In the genomic region with DNA sequence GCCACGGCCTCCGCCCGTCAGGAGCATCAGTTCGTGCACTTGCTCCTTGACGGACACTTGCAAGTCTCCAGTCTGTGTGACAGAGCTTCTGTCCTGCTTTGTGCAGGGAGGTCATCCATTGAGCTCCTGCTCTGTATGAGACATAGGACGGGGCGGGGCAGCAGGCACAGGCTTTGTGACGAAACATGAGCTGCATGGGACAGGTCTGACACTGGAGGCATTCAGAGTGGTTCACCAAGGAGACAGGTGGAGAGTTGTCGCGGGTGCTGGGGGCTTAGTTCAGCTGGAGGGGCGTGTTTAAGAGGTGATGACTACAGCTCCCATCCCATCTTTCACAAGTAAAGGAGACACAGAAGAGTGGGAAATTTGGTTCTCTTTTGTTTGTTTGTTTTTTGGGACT, we compare ENCODE assay signal across 31 mouse cellular contexts. TPM values are rescaled to one million over a fixed set of nuclear protein-coding genes. Genes with fewer than 3 reads are reported as not detected.
"Had no signal": no experiment of that assay in that cellular context is flagged by ENCODE, and none has a peak within 500 bp of the region (broad histone marks: within the 10 kb centered on the region; RNA-seq: fewer than 3 reads in every experiment).

No protein-coding gene starts in this region.

- ATAC-seq: forebrain, embryonic 13.5 days; forebrain, embryonic 14.5 days; forebrain, embryonic 15.5 days; forebrain, embryonic 16.5 days; forebrain, postnatal 0 days had no signal

- H3K4me3 ChIP-seq: embryonic facial prominence, embryonic 10.5 days; embryonic facial prominence, embryonic 12.5 days; embryonic facial prominence, embryonic 13.5 days; embryonic facial prominence, embryonic 15.5 days; erythroblast, embryonic 14.5 days; forebrain, embryonic 10.5 days; forebrain, embryonic 12.5 days; forebrain, embryonic 13.5 days; forebrain, embryonic 15.5 days; gastrocnemius, adult 2 months; heart, adult 2 months had no signal

- DNase-seq: cerebellum, adult 8-10 months; cerebellum, adult 9-10 months; cerebellum, adult 9-11 months; cerebellum, postnatal 10 days; cerebellum, postnatal 14 days; cerebellum, postnatal 25 days; cerebellum, postnatal 36 days; embryo, embryonic 11 days; forebrain, postnatal 0 days; gastrocnemius, adult 2 months; gastrocnemius, postnatal 10 days; gastrocnemius, postnatal 14 days; gastrocnemius, postnatal 25 days; gastrocnemius, postnatal 36 days; heart, adult 11 months; heart, adult 18-20 months; heart, adult 2 months had no signal

- H3K27me3 ChIP-seq: embryonic facial prominence, embryonic 12.5 days; embryonic facial prominence, embryonic 13.5 days; embryonic facial prominence, embryonic 15.5 days; forebrain, embryonic 12.5 days; forebrain, embryonic 13.5 days; forebrain, embryonic 15.5 days had no signal

- H3K9ac ChIP-seq: embryonic facial prominence, embryonic 12.5 days; embryonic facial prominence, embryonic 13.5 days; embryonic facial prominence, embryonic 15.5 days; forebrain, embryonic 12.5 days; forebrain, embryonic 13.5 days; forebrain, embryonic 15.5 days; forebrain, postnatal 0 days had no signal

- H3K27ac ChIP-seq: embryonic facial prominence, embryonic 10.5 days; embryonic facial prominence, embryonic 12.5 days; embryonic facial prominence, embryonic 13.5 days; embryonic facial prominence, embryonic 15.5 days; forebrain, embryonic 10.5 days; forebrain, embryonic 12.5 days; forebrain, embryonic 13.5 days; forebrain, embryonic 15.5 days; gastrocnemius, adult 2 months; heart, adult 2 months had no signal

- H3K9me3 ChIP-seq: embryonic facial prominence, embryonic 10.5 days; embryonic facial prominence, embryonic 12.5 days; embryonic facial prominence, embryonic 13.5 days; embryonic facial prominence, embryonic 15.5 days; forebrain, embryonic 10.5 days; forebrain, embryonic 12.5 days; forebrain, embryonic 13.5 days; forebrain, embryonic 15.5 days had no signal

- H3K4me2 ChIP-seq: embryonic facial prominence, embryonic 12.5 days; embryonic facial prominence, embryonic 13.5 days; embryonic facial prominence, embryonic 15.5 days; forebrain, embryonic 12.5 days; forebrain, embryonic 13.5 days; forebrain, embryonic 15.5 days had no signal

- H3K4me1 ChIP-seq: embryonic facial prominence, embryonic 10.5 days; embryonic facial prominence, embryonic 12.5 days; embryonic facial prominence, embryonic 13.5 days; embryonic facial prominence, embryonic 15.5 days; forebrain, embryonic 10.5 days; forebrain, embryonic 12.5 days; forebrain, embryonic 13.5 days; forebrain, embryonic 15.5 days had no signal

RNA-seq across cellular contexts. Expression of gene Tssk3, which starts 14.8 kb away (rescaled TPM):
- polyA plus RNA-seq: embryonic facial prominence, embryonic 10.5 days; embryonic facial prominence, embryonic 11.5 days; embryonic facial prominence, embryonic 12.5 days; embryonic facial prominence, embryonic 13.5 days; embryonic facial prominence, embryonic 14.5 days; embryonic facial prominence, embryonic 15.5 days; erythroblast, embryonic 14.5 days; forebrain, embryonic 10.5 days; forebrain, embryonic 11.5 days; forebrain, embryonic 12.5 days; forebrain, embryonic 13.5 days; forebrain, embryonic 14.5 days had no signal

RNA-seq across cellular contexts. Expression of gene Fam229a, which starts 14.9 kb away (rescaled TPM):
- polyA plus RNA-seq: embryonic facial prominence, embryonic 10.5 days; embryonic facial prominence, embryonic 11.5 days; embryonic facial prominence, embryonic 13.5 days; embryonic facial prominence, embryonic 14.5 days; embryonic facial prominence, embryonic 15.5 days; forebrain, embryonic 10.5 days; forebrain, embryonic 11.5 days; forebrain, embryonic 12.5 days; forebrain, embryonic 13.5 days; forebrain, embryonic 14.5 days; forebrain, embryonic 15.5 days; heart, adult 2 months had no signal

RNA-seq across cellular contexts. Expression of gene Zbtb8b, which starts 35.4 kb away (rescaled TPM):
- polyA plus RNA-seq: erythroblast, embryonic 14.5 days had no signal
